Mouse (Mus musculus) ES-Bruce4 (cell line): ENCODE measurements around the gene Gpx6.

Experiments used
- CTCF ChIP-seq: IDR thresholded peaks from one replicate; pipeline ENCODE4 v1.8.1; 2011; ENCODE audit warnings: low read depth, low read length
- EP300 ChIP-seq: IDR thresholded peaks from 2 replicates; pipeline ENCODE4 v1.6.1; 2011; ENCODE audit warnings: low read depth, low read length; ENCODE audit not compliant: insufficient read depth
- POLR2A ChIP-seq: IDR thresholded peaks from one replicate; pipeline ENCODE4 v1.8.1; 2011; ENCODE audit warnings: low read length; ENCODE audit not compliant: insufficient read depth

- TF ChIP-seq POLR2A (no peak), CTCF (peak; percentile 9), EP300 (no peak)
Measured at GRCm38 (mm10) chr13:21326191-21326590, 14.3 kb downstream of the Gpx6 start.
